25 mouse cellular contexts compared by ENCODE assay signal in genomic region chr13:56742325-56742901, GRCm38 (mm10). TPM values are rescaled to one million over a fixed set of nuclear protein-coding genes. Genes with fewer than 3 reads are reported as not detected.
DNase-seq lines count a peak whose midpoint lies in the region; ATAC-seq and TF ChIP-seq lines count a peak whose summit lies in the region.
"Had no signal": no experiment of that assay in that cellular context is flagged by ENCODE, and none has a peak within 500 bp of the region (broad histone marks: within the 10 kb centered on the region; RNA-seq: fewer than 3 reads in every experiment).

No protein-coding gene starts in this region.

- H3K9ac ChIP-seq in heart, embryonic 12.5 days: no peak overlapping the region
- H3K9ac ChIP-seq in midbrain, embryonic 13.5 days (replicated peaks): no peak overlapping the region
- no peak overlapping the region for H3K9ac ChIP-seq in midbrain, embryonic 11.5 days (ENCODE audit: low read length)
- no peak overlapping the region for H3K9ac ChIP-seq in forebrain, embryonic 13.5 days
- H3K9ac ChIP-seq: embryonic facial prominence, embryonic 15.5 days; hindbrain, embryonic 14.5 days had no signal

- H3K27me3 ChIP-seq in heart, embryonic 10.5 days (ENCODE audit: insufficient read depth, poor library complexity, severe bottlenecking): no peaks in the 10 kb centered on the region
- H3K27me3 ChIP-seq in heart, embryonic 12.5 days (replicated peaks): no peaks in the 10 kb centered on the region
- no peaks in the 10 kb centered on the region for H3K27me3 ChIP-seq in midbrain, embryonic 13.5 days
- H3K27me3 ChIP-seq in midbrain, embryonic 11.5 days (ENCODE audit: control insufficient read depth, insufficient read depth, low read length): no peaks in the 10 kb centered on the region
- no peaks in the 10 kb centered on the region for H3K27me3 ChIP-seq in forebrain, embryonic 13.5 days
- H3K27me3 ChIP-seq: embryonic facial prominence, embryonic 15.5 days had no signal

- H3K27ac ChIP-seq in heart, embryonic 10.5 days: no peak overlapping the region
- H3K27ac ChIP-seq in heart, embryonic 12.5 days (ENCODE audit: poor library complexity, severe bottlenecking): no peak overlapping the region
- H3K27ac ChIP-seq in midbrain, embryonic 13.5 days: no peak overlapping the region
- no peak overlapping the region for H3K27ac ChIP-seq in midbrain, embryonic 11.5 days (ENCODE audit: low read depth, low read length)
- no peak overlapping the region for H3K27ac ChIP-seq in forebrain, embryonic 13.5 days
- H3K27ac ChIP-seq: embryonic facial prominence, embryonic 15.5 days; gastrocnemius, adult 2 months; hindbrain, embryonic 10.5 days; hindbrain, embryonic 14.5 days had no signal

- no peak for TF ChIP-seq POLR2A in brain, embryonic 14.5 days (IDR thresholded peaks at IDR 0.05; ENCODE audit: borderline replicate concordance, extremely low read depth, insufficient read depth, insufficient read length, poor library complexity, severe bottlenecking)

- TF ChIP-seq CTCF in brain, embryonic 14.5 days (IDR thresholded peaks at IDR 0.05; ENCODE audit: borderline replicate concordance, extremely low read depth, insufficient read depth, insufficient read length): no peak

- no peaks in the 10 kb centered on the region for H3K9me3 ChIP-seq in heart, embryonic 10.5 days
- H3K9me3 ChIP-seq in heart, embryonic 12.5 days (replicated peaks): no peaks in the 10 kb centered on the region
- H3K9me3 ChIP-seq in midbrain, embryonic 13.5 days: no peaks in the 10 kb centered on the region
- no peaks in the 10 kb centered on the region for H3K9me3 ChIP-seq in midbrain, embryonic 11.5 days (ENCODE audit: control insufficient read depth, low read length)
- H3K9me3 ChIP-seq in forebrain, embryonic 13.5 days (replicated peaks): no peaks in the 10 kb centered on the region
- H3K9me3 ChIP-seq: embryonic facial prominence, embryonic 15.5 days; hindbrain, embryonic 10.5 days had no signal

- H3K4me3 ChIP-seq in heart, embryonic 10.5 days: no peak overlapping the region
- no peak overlapping the region for H3K4me3 ChIP-seq in heart, embryonic 12.5 days
- H3K4me3 ChIP-seq in midbrain, embryonic 13.5 days (replicated peaks): no peak overlapping the region
- no peak overlapping the region for H3K4me3 ChIP-seq in midbrain, embryonic 11.5 days (ENCODE audit: low read depth, low read length)
- no peak overlapping the region for H3K4me3 ChIP-seq in forebrain, embryonic 13.5 days
- H3K4me3 ChIP-seq: embryonic facial prominence, embryonic 15.5 days; erythroblast, embryonic 14.5 days; gastrocnemius, adult 2 months; hindbrain, embryonic 10.5 days had no signal

- peak; percentile 27 for DNase-seq in heart, embryonic 10.5 days (ENCODE audit: low spot score)
- DNase-seq in midbrain, embryonic 11.5 days (ENCODE audit: low spot score, missing footprints): no peak
- peak; percentile 75 for DNase-seq in brain, embryonic 14.5 days (ENCODE audit: low read depth)
- DNase-seq in Muller cell, postnatal 12 days (ENCODE audit: inconsistent ontology term): no peak
- DNase-seq in left cerebral cortex, adult 18-20 months (ENCODE audit: low spot score in 2 of 2): no peak
- DNase-seq: adrenal gland, adult 8-10 months; adrenal gland, postnatal 36 days; cerebellum, adult 11 months; cerebellum, adult 8-10 months; cerebellum, postnatal 14 days; embryo, embryonic 11 days; gastrocnemius, adult 2 months; gastrocnemius, postnatal 25 days had no signal

- H3K4me1 ChIP-seq in heart, embryonic 10.5 days: peaks cover 8% of the 10 kb centered on the region
- peaks cover 4% of the 10 kb centered on the region; the same call in 1 of the 2 replicates for H3K4me1 ChIP-seq in heart, embryonic 12.5 days (replicated peaks)
- H3K4me1 ChIP-seq in midbrain, embryonic 13.5 days (replicated peaks): no peaks in the 10 kb centered on the region
- peaks cover 6% of the 10 kb centered on the region; the same call in 1 of the 2 replicates for H3K4me1 ChIP-seq in midbrain, embryonic 11.5 days (ENCODE audit: control insufficient read depth, insufficient read depth, low read length)
- peaks cover 9% of the 10 kb centered on the region; the same call in 1 of the 2 replicates for H3K4me1 ChIP-seq in forebrain, embryonic 13.5 days
- H3K4me1 ChIP-seq: embryonic facial prominence, embryonic 15.5 days; hindbrain, embryonic 10.5 days had no signal

- H3K36me3 ChIP-seq in heart, embryonic 10.5 days: peaks cover 30% of the 10 kb centered on the region
- H3K36me3 ChIP-seq in heart, embryonic 12.5 days: peaks cover 44% of the 10 kb centered on the region
- peaks cover 22% of the 10 kb centered on the region for H3K36me3 ChIP-seq in midbrain, embryonic 13.5 days
- H3K36me3 ChIP-seq in midbrain, embryonic 11.5 days (ENCODE audit: control insufficient read depth, insufficient read depth, low read length): peaks cover 15% of the 10 kb centered on the region
- peaks cover 33% of the 10 kb centered on the region for H3K36me3 ChIP-seq in forebrain, embryonic 13.5 days (ENCODE audit: poor library complexity, severe bottlenecking)

- WGBS in heart, embryonic 10.5 days: 83% methylated on average over 6 of the region's 6 CpGs
- WGBS in heart, embryonic 12.5 days: 84% methylated on average over 6 of the region's 6 CpGs
- 40% methylated on average over 6 of the region's 6 CpGs for WGBS in midbrain, embryonic 13.5 days
- 62% methylated on average over 6 of the region's 6 CpGs for WGBS in midbrain, embryonic 11.5 days
- 30% methylated on average over 6 of the region's 6 CpGs for WGBS in forebrain, embryonic 13.5 days

- no peak overlapping the region for H3K4me2 ChIP-seq in heart, embryonic 12.5 days
- H3K4me2 ChIP-seq in midbrain, embryonic 13.5 days (replicated peaks): no peak overlapping the region
- H3K4me2 ChIP-seq in midbrain, embryonic 11.5 days: no peak overlapping the region
- no peak overlapping the region for H3K4me2 ChIP-seq in forebrain, embryonic 13.5 days
- H3K4me2 ChIP-seq: embryonic facial prominence, embryonic 15.5 days; hindbrain, embryonic 14.5 days had no signal

- ATAC-seq in heart, embryonic 12.5 days (ENCODE audit: insufficient number of reproducible peaks, low FRiP score): no peak
- 0 out of 2 replicates have a peak, but pooled peaks have one; percentile 37 for ATAC-seq in midbrain, embryonic 13.5 days
- no peak for ATAC-seq in midbrain, embryonic 11.5 days (ENCODE audit: low FRiP score)
- peak; percentile 71; the same call in 1 of the 2 replicates for ATAC-seq in forebrain, embryonic 13.5 days
- ATAC-seq: inflammation-experienced regulatory T-cells, adult 6 months had no signal

RNA-seq across cellular contexts. Expression of gene Gm45623, which starts 11.2 kb away (rescaled TPM):
- 0.49 and 0.67 TPM in 2 replicates for polyA plus RNA-seq in heart, embryonic 10.5 days (2016; fragmentation: Nextera tagmentation; extraction: Ambion mirVana)
- 0.27 and 0.63 TPM in 2 replicates for polyA plus RNA-seq in heart, embryonic 12.5 days (2016; fragmentation: Nextera tagmentation; extraction: Ambion mirVana)
- polyA plus RNA-seq in midbrain, embryonic 13.5 days (2015; fragmentation: Nextera tagmentation; extraction: Ambion mirVana): 0.74 and 1.2 TPM in 2 replicates
- polyA plus RNA-seq in midbrain, embryonic 11.5 days (2014; fragmentation: Nextera tagmentation; extraction: Ambion mirVana): not detected in 2 replicates
- polyA plus RNA-seq in brain, embryonic 14.5 days (2012; rRNA removed): 1.4 and 1.8 TPM in 2 replicates
- polyA plus RNA-seq in forebrain, embryonic 13.5 days (2015; fragmentation: Nextera tagmentation; extraction: Ambion mirVana): 0.37 and 0.55 TPM in 2 replicates
- 10 to 100 TPM; 12.6 to 13.5 TPM for total RNA-seq in left cerebral cortex, adult 18-20 months (2021)
- total RNA-seq: adrenal gland, adult 8-10 months; adrenal gland, postnatal 36 days; common myeloid progenitor, adult 5-6 weeks; ES-E14; gastrocnemius, adult 2 months; gastrocnemius, postnatal 25 days; granulocyte monocyte progenitor cell, adult 5-6 weeks; heart, postnatal 25 days had no signal
- polyA plus RNA-seq: erythroblast, embryonic 14.5 days; hindbrain, embryonic 10.5 days; inflammation-experienced regulatory T-cells, adult 6 months had no signal

RNA-seq across cellular contexts. Expression of gene Smad5, which starts 39.6 kb away (rescaled TPM):
- polyA plus RNA-seq in heart, embryonic 10.5 days (2016; fragmentation: Nextera tagmentation; extraction: Ambion mirVana): 20.7 and 23.0 TPM in 2 replicates
- 24.3 and 25.7 TPM in 2 replicates for polyA plus RNA-seq in heart, embryonic 12.5 days (2016; fragmentation: Nextera tagmentation; extraction: Ambion mirVana)
- polyA plus RNA-seq in midbrain, embryonic 13.5 days (2015; fragmentation: Nextera tagmentation; extraction: Ambion mirVana): 24.8 and 26.5 TPM in 2 replicates
- polyA plus RNA-seq in midbrain, embryonic 11.5 days (2014; fragmentation: Nextera tagmentation; extraction: Ambion mirVana): 43.4 and 45.4 TPM in 2 replicates
- polyA plus RNA-seq in brain, embryonic 14.5 days (2012; rRNA removed): 57.2 and 57.5 TPM in 2 replicates
- polyA plus RNA-seq in forebrain, embryonic 13.5 days (2015; fragmentation: Nextera tagmentation; extraction: Ambion mirVana): 32.0 and 36.8 TPM in 2 replicates
- total RNA-seq in left cerebral cortex, adult 18-20 months (2021): 10 to 100 TPM; 22.7 TPM

Comparison
In these comparisons a context has a peak if more than half of its experiments do, and no peak if none do; other contexts are left out.
1. ATAC-seq: peak in midbrain, embryonic 13.5 days (single experiment) and forebrain, embryonic 13.5 days (single experiment); none in heart, embryonic 12.5 days (single experiment) and midbrain, embryonic 11.5 days (single experiment).
2. DNase-seq: peak in heart, embryonic 10.5 days (single experiment) and brain, embryonic 14.5 days (single experiment); none in midbrain, embryonic 11.5 days (single experiment), Muller cell, postnatal 12 days (single experiment) and left cerebral cortex, adult 18-20 months (0 of 2).